Mouse (Mus musculus) fibroblast of lung, adult 2 months (primary cell): ENCODE results near the gene Mettl7a2.
A peak's percentile ranks its signal among the peaks of the same experiment; 100 is the strongest.

Experiments used
- DNase-seq: peaks from one replicate; pipeline ENCODE4 v3.0.0-alpha.2; 2011; ENCODE audit warnings: low read depth

Gene Mettl7a2

DNA sequence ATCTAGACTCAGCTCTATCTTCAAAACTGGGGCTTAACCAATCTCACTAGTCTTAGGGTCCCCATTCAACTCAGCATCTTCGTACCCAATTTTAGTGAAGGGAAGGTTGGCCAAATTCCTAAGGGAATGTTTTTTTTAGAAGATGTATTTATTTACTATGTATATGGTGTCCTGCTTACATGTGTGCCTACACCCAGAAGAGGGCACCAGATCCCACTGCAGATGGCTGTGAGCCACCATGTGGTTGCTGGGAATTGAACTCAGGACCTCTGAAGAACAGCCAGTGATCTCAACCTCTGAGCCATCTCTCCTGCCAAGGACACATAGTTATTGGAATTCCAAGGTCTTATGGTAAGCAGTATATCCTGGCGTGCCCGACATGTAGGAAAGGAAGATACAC lies 42.6 kb downstream of the Mettl7a2 start:
- no peak for DNase-seq

DNA sequence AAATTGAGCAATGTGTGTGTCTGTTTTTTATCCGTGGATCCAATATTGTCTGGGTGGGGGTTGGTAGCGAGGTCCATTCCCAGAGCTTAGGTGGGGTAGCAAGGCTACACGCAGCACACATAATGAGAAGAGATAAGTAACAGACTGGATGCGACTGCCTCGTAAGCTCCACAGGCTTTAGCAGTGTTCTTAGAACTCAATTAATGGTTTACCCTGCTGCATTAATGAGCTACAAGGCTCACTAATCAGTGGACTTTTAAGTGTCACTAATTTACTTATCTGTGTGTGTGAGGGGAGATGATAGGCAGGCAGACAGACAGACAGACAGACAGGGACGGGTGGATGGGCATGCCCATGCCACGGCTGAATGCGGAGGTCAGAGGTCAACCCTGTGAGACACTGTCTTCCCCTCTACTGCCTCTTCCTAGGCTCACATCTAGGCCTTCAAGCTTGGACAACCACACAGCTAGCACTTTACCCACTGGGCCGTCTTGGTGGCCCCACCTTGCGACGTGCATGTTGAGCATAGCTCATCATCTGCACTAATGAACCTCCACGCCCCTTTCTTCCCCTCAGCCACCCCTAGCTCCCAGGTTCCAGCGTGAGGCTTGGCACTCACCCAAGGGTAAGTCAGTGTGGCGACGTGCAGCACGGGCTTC lies 47.7 kb downstream of the Mettl7a2 start:
- DNase-seq = no peak

DNA sequence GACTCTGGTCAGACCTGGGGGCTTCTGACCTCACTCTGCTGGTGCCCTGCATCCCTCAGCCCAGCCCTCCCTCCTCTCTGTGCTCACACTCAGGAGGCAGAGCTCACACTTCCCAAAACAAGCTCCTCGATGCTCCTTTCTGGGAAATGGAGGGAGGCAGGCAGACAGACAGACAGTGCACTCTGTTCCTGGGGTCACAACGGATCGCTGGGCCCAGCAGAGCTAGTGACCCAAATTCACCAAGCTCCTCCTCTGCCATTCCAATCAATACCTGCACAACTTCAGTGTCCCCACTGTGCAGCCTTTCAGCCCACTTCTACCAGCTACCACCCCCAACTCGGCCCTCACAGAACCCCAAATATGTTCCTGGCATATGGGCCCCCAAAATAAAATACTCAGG lies 48.8 kb downstream of the Mettl7a2 start:
- DNase-seq = no peak

DNA sequence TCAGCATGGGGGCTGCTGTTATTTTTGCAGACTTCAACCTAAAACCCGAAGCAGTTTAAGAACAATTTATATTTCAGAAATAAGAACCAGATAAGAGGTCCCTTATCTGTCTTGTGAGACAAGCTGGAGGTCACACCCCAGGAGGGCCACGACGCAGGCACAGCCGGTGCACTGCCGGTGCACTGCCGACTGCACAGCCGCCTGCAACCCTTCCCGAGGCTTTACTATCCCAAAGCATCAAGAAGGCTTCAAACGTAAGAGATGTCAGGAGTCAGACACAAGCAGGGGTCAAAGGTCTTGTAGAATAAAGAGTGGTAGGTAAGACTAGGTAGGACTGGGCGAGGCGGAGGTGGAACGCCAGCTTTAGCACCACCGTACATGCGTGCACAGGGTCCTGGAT lies 49.3 kb downstream of the Mettl7a2 start:
- no peak for DNase-seq

DNA sequence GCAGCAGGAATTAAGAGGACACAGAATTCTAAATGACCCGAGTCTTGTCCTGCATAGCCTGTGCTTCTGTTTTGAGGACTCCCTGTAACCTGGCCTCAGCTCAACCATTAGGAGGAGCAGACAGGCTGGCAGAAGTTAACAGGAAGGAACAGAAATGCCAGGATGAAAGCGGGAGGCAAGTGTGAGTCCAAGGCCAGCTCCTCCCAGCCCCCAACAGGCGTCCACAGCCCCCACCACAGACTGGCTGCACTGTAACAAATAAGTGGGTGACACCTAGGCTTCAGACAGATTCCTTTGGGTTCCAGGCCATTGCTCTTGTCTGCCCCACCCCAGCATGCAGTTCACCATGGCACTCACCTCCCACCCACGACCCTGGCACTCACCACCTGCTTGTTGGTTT lies 49.8 kb downstream of the Mettl7a2 start:
- no peak for DNase-seq

DNA sequence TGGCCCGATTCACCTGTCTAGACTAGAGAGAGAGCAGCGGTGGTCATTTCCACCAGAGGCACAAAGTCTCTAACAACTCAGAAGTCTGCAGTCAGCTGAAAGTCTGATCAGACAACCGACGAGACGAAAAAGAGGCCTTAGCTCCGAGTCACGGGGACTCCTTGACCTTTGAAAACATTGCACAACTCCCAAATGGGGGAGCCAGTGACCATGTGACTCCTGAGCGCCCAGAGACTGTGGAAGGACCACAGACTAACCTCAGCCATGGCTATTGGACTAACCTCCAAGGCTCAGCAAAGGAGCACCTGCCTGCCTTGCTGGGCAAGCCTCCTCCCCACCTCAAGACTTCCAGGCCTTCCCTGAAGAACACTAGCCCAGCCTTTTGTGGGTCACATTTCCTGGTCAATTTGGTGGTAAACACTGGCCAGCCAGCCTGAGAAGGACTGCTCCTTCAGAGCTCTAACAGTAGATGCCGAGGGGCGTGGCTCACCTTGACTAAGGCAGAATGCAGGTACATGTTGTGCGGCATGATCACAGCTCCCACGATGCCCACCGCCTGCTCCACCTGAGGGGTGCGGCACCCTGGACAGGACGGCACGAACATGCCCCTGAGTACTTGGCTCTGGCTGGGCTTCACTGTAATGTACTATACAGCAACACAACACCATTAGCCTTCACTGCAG lies 50.5 kb downstream of the Mettl7a2 start:
- DNase-seq = no peak

DNA sequence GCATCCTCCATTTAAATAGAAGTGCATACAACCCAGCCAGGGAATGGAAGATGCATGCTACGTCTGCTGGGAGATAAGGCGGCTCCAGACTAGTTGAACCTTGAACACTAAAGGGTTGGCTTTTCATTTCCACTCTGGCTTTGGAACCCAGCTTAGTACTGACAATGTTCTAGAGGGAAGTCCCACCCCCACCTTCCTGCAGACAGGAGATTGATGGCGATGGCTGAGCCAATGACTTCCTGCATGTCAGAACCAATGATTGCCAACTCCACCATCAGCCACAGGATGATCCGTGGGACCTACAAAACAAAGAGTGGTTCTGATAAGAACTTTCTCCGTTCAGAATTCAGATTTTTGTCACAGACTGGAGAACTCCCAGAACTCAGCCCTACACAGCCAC lies 53.1 kb downstream of the Mettl7a2 start:
- no peak for DNase-seq

DNA sequence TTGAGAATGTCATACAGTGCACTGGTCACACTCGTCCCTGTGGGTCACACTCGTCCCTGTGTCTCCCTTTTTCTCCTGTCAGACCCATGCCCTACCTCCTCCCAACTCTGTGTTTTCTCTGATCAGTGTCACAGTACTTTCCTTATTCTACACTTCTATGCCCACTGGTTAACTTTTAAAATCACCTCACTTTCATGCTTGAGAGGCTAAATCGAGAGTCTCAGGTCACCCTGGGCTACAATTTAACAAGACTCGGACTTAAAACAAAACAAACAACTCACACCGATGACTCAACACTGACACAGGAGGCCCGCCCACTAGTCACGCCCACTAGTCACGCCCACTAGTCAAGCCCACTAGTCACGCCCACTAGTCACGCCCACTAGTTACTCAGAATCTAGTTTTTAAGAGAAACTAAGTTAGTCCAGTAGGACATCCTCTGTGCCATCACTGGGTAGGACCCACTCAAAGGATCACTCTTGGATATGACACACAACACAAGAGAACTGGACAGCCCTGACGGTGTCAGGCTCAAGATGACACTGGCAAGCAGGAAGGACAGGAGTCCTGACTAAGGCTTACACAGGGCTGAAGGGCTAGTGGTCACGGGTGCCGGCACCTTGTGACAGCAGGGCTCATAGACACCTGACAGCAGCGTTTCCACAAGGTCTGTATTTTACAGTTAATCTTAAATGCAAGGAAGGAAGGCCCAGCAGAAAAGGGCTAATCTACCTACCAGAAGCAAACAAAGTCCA lies 58.1 kb downstream of the Mettl7a2 start:
- DNase-seq = peak; percentile 68
